Mouse (Mus musculus) left cerebral cortex, adult 11 months (tissue): ENCODE data around the gene Nckap1.

ENCODE experiments used
- DNase-seq: peaks from one replicate; pipeline ENCODE4 v3.0.0; 2022; ENCODE audit warnings: low spot score

Gene Nckap1

GRCm38 (mm10) chr2:80581043-80581711, at the start of gene Nckap1:
Gene Nckap1 (minus strand): TSS chr2:80581380.
- peak; percentile 78 for DNase-seq

GRCm38 (mm10) chr2:80624523-80624922, 43.3 kb upstream of the Nckap1 start:
- no peak for DNase-seq

- DNase-seq = no peak
These were observed 40.7 kb upstream of the Nckap1 start for GRCm38 (mm10) chr2:80621921-80622320.

GRCm38 (mm10) chr2:80618991-80619390, 37.8 kb upstream of the Nckap1 start:
- DNase-seq = no peak

GRCm38 (mm10) chr2:80616854-80617737, 35.9 kb upstream of the Nckap1 start, which contains the start of the genes Dusp19 and Nup35:
Gene Dusp19 (plus strand): TSS chr2:80617045.
Gene Nup35 (plus strand): TSS chr2:80617236.
- DNase-seq = peak; percentile 95

- no peak for DNase-seq
These were observed 31.6 kb upstream of the Nckap1 start for GRCm38 (mm10) chr2:80612796-80613195.

GRCm38 (mm10) chr2:80612286-80612685, 31.1 kb upstream of the Nckap1 start:
- DNase-seq = no peak

GRCm38 (mm10) chr2:80603771-80604426, 22.7 kb upstream of the Nckap1 start:
- DNase-seq = no peak

GRCm38 (mm10) chr2:80602756-80603155, 21.6 kb upstream of the Nckap1 start:
- no peak for DNase-seq

GRCm38 (mm10) chr2:80600611-80601010, 19.4 kb upstream of the Nckap1 start:
- DNase-seq = no peak

- DNase-seq = no peak
These were observed 18.7 kb upstream of the Nckap1 start for GRCm38 (mm10) chr2:80599850-80600249.

GRCm38 (mm10) chr2:80596960-80597359, 15.8 kb upstream of the Nckap1 start:
- DNase-seq = no peak

- DNase-seq = peak; percentile 37
These were observed 13.2 kb upstream of the Nckap1 start for GRCm38 (mm10) chr2:80594215-80594918.

GRCm38 (mm10) chr2:80582356-80582755, 1.2 kb upstream of the Nckap1 start:
- DNase-seq = no peak

- no peak for DNase-seq
These were observed 744 bp downstream of the Nckap1 start for GRCm38 (mm10) chr2:80580311-80580961.

GRCm38 (mm10) chr2:80579253-80579891, 1.8 kb downstream of the Nckap1 start:
- DNase-seq = no peak

GRCm38 (mm10) chr2:80577286-80577685, 3.9 kb downstream of the Nckap1 start:
- no peak for DNase-seq

GRCm38 (mm10) chr2:80570656-80571055, 10.5 kb downstream of the Nckap1 start:
- DNase-seq = no peak

- no peak for DNase-seq
These were observed 13.8 kb downstream of the Nckap1 start for GRCm38 (mm10) chr2:80567411-80567810.

GRCm38 (mm10) chr2:80562253-80562652, 18.9 kb downstream of the Nckap1 start:
- DNase-seq = no peak

- no peak for DNase-seq
These were observed 19.7 kb downstream of the Nckap1 start for GRCm38 (mm10) chr2:80561478-80561877.
